In genomic region chr10:127079665-127080391, GRCm38 (mm10) we compare ENCODE assay signal across 9 mouse cellular contexts. TPM values are rescaled to one million over a fixed set of nuclear protein-coding genes. Genes with fewer than 3 reads are reported as not detected.
A peak's percentile ranks its signal among the peaks of the same experiment; 100 is the strongest.
DNase-seq lines count a peak whose midpoint lies in the region; ATAC-seq lines count a peak whose summit lies in the region.
"Had no signal": no experiment of that assay in that cellular context is flagged by ENCODE, and none has a peak within 500 bp of the region (broad histone marks: within the 10 kb centered on the region; RNA-seq: fewer than 3 reads in every experiment).

No protein-coding gene starts in this region.

- H3K9ac ChIP-seq in forebrain, embryonic 13.5 days = peak overlapping the region; percentile 81
- H3K9ac ChIP-seq in limb, embryonic 13.5 days = peak overlapping the region; percentile 70

- H3K4me3 ChIP-seq in forebrain, embryonic 13.5 days = peak overlapping the region; percentile 67
- H3K4me3 ChIP-seq in limb, embryonic 13.5 days = peak overlapping the region; percentile 56

- no peaks in the 10 kb centered on the region for H3K9me3 ChIP-seq in forebrain, embryonic 13.5 days (replicated peaks)
- H3K9me3 ChIP-seq in limb, embryonic 13.5 days = no peaks in the 10 kb centered on the region

- 0 out of 2 replicates have a peak, but pooled peaks have one; percentile 0 for ATAC-seq in forebrain, embryonic 13.5 days
- peak; percentile 7; the same call in 1 of the 2 replicates for ATAC-seq in limb, embryonic 13.5 days (ENCODE audit: low FRiP score, low read depth)

- WGBS in forebrain, embryonic 13.5 days = 2% methylated on average over 69 of the region's 70 CpGs
- WGBS in limb, embryonic 13.5 days = 1% methylated on average over 67 of the region's 70 CpGs

- H3K27me3 ChIP-seq in forebrain, embryonic 13.5 days = peaks cover 58% of the 10 kb centered on the region
- peaks cover 100% of the 10 kb centered on the region for H3K27me3 ChIP-seq in limb, embryonic 13.5 days

- intact Hi-C loops in gastrocnemius, postnatal 36 days (cut with DNase I) = no loop called here

- H3K27ac ChIP-seq in forebrain, embryonic 13.5 days = no peak overlapping the region; the same call in 1 of the 2 replicates
- H3K27ac ChIP-seq in limb, embryonic 13.5 days = no peak overlapping the region

- peaks cover 4% of the 10 kb centered on the region; the same call in 1 of the 2 replicates for H3K36me3 ChIP-seq in forebrain, embryonic 13.5 days (ENCODE audit: poor library complexity, severe bottlenecking)
- no peaks in the 10 kb centered on the region for H3K36me3 ChIP-seq in limb, embryonic 13.5 days

- H3K4me2 ChIP-seq in forebrain, embryonic 13.5 days = peak overlapping the region; percentile 99
- H3K4me2 ChIP-seq in limb, embryonic 13.5 days (replicated peaks) = peak overlapping the region; percentile 98

- DNase-seq in gastrocnemius, postnatal 10 days = peak; percentile 43
- DNase-seq in gastrocnemius, postnatal 36 days = no peak
- DNase-seq in ZHBTc4 (ENCODE audit: low read depth, low spot score) = peak; percentile 60
- DNase-seq in retina, embryonic 14.5 days (ENCODE audit: low spot score) = peak; percentile 59
- no peak for DNase-seq in adrenal gland, postnatal 4 days (ENCODE audit: low spot score in 2 of 2)
- no peak for DNase-seq in gastrocnemius, adult 8-10 months (ENCODE audit: low spot score in 2 of 2)

- H3K4me1 ChIP-seq in forebrain, embryonic 13.5 days = peaks cover 46% of the 10 kb centered on the region
- peaks cover 41% of the 10 kb centered on the region for H3K4me1 ChIP-seq in limb, embryonic 13.5 days

RNA-seq across cellular contexts. Expression of gene Agap2, which starts 4.7 kb away (rescaled TPM):
- 1 to 10 TPM; 2.7 to 3.4 TPM for total RNA-seq in gastrocnemius, postnatal 10 days (2021)
- 1 to 10 TPM; 2.1 to 2.9 TPM for total RNA-seq in gastrocnemius, postnatal 36 days (2021)
- 1.5 and 1.7 TPM in 2 replicates for polyA plus RNA-seq in forebrain, embryonic 13.5 days (2015; fragmentation: Nextera tagmentation; extraction: Ambion mirVana)
- 0.29 and 0.43 TPM in 2 replicates for polyA plus RNA-seq in limb, embryonic 13.5 days (2015; fragmentation: Nextera tagmentation; extraction: Ambion mirVana)
- total RNA-seq in adrenal gland, postnatal 4 days (2021) = 1 to 10 TPM; 3.6 to 4.1 TPM
- 1 to 10 TPM in 2 of 4 experiments, under 1 TPM in 2; 0.60 to 1.7 (median 1.0) TPM for total RNA-seq in gastrocnemius, adult 8-10 months (2022)

RNA-seq across cellular contexts. Expression of gene Tspan31, which starts 9.8 kb away (rescaled TPM):
- 10 to 100 TPM; 29.7 to 32.0 TPM for total RNA-seq in gastrocnemius, postnatal 10 days (2021)
- 10 to 100 TPM; 22.1 to 25.0 TPM for total RNA-seq in gastrocnemius, postnatal 36 days (2021)
- 133 and 141 TPM in 2 replicates for polyA plus RNA-seq in forebrain, embryonic 13.5 days (2015; fragmentation: Nextera tagmentation; extraction: Ambion mirVana)
- polyA plus RNA-seq in limb, embryonic 13.5 days (2015; fragmentation: Nextera tagmentation; extraction: Ambion mirVana) = 174 and 188 TPM in 2 replicates
- 10 to 100 TPM; 87.6 to 96.4 TPM for total RNA-seq in adrenal gland, postnatal 4 days (2021)
- 10 to 100 TPM; 21.0 to 24.9 (median 21.5) TPM for total RNA-seq in gastrocnemius, adult 8-10 months (2022)

RNA-seq across cellular contexts. Expression of gene Cdk4, which starts 16.5 kb away (rescaled TPM):
- 100 to 1,000 TPM; 122 to 147 TPM for total RNA-seq in gastrocnemius, postnatal 10 days (2021)
- total RNA-seq in gastrocnemius, postnatal 36 days (2021) = 10 to 100 TPM; 29.7 to 38.9 TPM
- 2,414 and 2,431 TPM in 2 replicates for polyA plus RNA-seq in forebrain, embryonic 13.5 days (2015; fragmentation: Nextera tagmentation; extraction: Ambion mirVana)
- polyA plus RNA-seq in limb, embryonic 13.5 days (2015; fragmentation: Nextera tagmentation; extraction: Ambion mirVana) = 2,027 and 2,061 TPM in 2 replicates
- 100 to 1,000 TPM; 444 to 449 TPM for total RNA-seq in adrenal gland, postnatal 4 days (2021)
- total RNA-seq in gastrocnemius, adult 8-10 months (2022) = 10 to 100 TPM; 41.3 to 46.4 (median 43.8) TPM

RNA-seq across cellular contexts. Expression of gene March9, which starts 19.8 kb away (rescaled TPM):
- 1 to 10 TPM; 1.1 to 2.0 TPM for total RNA-seq in gastrocnemius, postnatal 10 days (2021)
- total RNA-seq in gastrocnemius, postnatal 36 days (2021) = under 1 TPM; 0.64 to 0.66 TPM
- polyA plus RNA-seq in forebrain, embryonic 13.5 days (2015; fragmentation: Nextera tagmentation; extraction: Ambion mirVana) = 4.0 and 4.5 TPM in 2 replicates
- polyA plus RNA-seq in limb, embryonic 13.5 days (2015; fragmentation: Nextera tagmentation; extraction: Ambion mirVana) = 1.5 and 1.8 TPM in 2 replicates
- 10 to 100 TPM; 11.3 to 12.1 TPM for total RNA-seq in adrenal gland, postnatal 4 days (2021)
- 1 to 10 TPM in 1 of 4 experiments, under 1 TPM in 3; 0.17 to 1.3 (median 0.76) TPM for total RNA-seq in gastrocnemius, adult 8-10 months (2022)

RNA-seq across cellular contexts. Expression of gene Cyp27b1, which starts 31.8 kb away (rescaled TPM):
- total RNA-seq in gastrocnemius, postnatal 10 days (2021) = under 1 TPM; 0.45 to 0.49 TPM
- total RNA-seq in gastrocnemius, postnatal 36 days (2021) = under 1 TPM; 0.10 to 0.15 TPM
- polyA plus RNA-seq in forebrain, embryonic 13.5 days (2015; fragmentation: Nextera tagmentation; extraction: Ambion mirVana) = 0.06 TPM in 1 of 2 replicates, not detected in the other
- 0.10 and 0.15 TPM in 2 replicates for polyA plus RNA-seq in limb, embryonic 13.5 days (2015; fragmentation: Nextera tagmentation; extraction: Ambion mirVana)
- total RNA-seq in adrenal gland, postnatal 4 days (2021) = 1 to 10 TPM; 1.1 to 1.2 TPM
- total RNA-seq in gastrocnemius, adult 8-10 months (2022) = not detected
- total RNA-seq: neutrophil, adult 5-6 weeks had no signal

Comparison
In these comparisons a context has a peak if more than half of its experiments do, and no peak if none do; other contexts are left out.
1. DNase-seq: peak in gastrocnemius, postnatal 10 days (single experiment), ZHBTc4 (single experiment) and retina, embryonic 14.5 days (single experiment); none in gastrocnemius, postnatal 36 days (0 of 2), adrenal gland, postnatal 4 days (0 of 2) and gastrocnemius, adult 8-10 months (0 of 2).